Mouse (Mus musculus) inflammation-experienced regulatory T-cells, adult 6 months (primary cell): Measurements from ENCODE around the gene Tmc3. TPM values are rescaled to one million over a fixed set of nuclear protein-coding genes. Genes with fewer than 3 reads are reported as not detected.

Experiments
- ATAC-seq: one replicate; pipeline ENCODE4 v1.8.0; 2017
- polyA plus RNA-seq, 3 experiments: library from polyadenylated mRNA; unstranded; fragments of 100-300 nt; shearing (Covaris generic); gene quantifications; one replicate each; pipeline ENCODE4 v1.2.1; 2017

The Tmc3 gene
- polyA plus RNA-seq, 3 experiments from 2014 or later: 0.55 to 1.5 TPM; not detected in 1

GRCm38 (mm10) chr7:83637781-83638583 lies 53.3 kb downstream of the Tmc3 start:
- ATAC-seq: no peak

GRCm38 (mm10) chr7:83639084-83639483 lies 54.4 kb downstream of the Tmc3 start:
- ATAC-seq: peak; percentile 11

- no peak for ATAC-seq
These were observed 55.9 kb downstream of the Tmc3 start for GRCm38 (mm10) chr7:83640581-83640980.

- ATAC-seq: peak; percentile 2
These were observed 56.4 kb downstream of the Tmc3 start for GRCm38 (mm10) chr7:83641163-83641562.

DNA sequence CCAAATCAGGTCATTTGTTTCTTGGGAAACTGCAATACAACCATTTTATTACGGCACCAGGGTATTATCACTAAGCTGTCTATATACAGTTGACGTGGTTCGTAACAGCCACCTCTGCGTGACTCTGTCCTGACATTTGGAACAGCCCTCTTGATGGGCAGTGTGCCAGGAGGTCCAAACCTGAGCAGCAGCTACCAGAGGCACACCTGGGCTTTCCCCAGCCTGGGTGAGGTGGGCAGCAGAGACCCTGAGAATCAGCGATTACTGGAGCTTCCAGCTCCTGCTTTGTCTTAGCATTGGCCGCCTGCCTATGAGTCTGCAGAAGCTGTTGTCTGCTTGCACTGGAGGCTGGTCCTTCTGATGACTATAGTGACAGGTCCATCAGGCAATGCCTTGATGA lies 58.9 kb downstream of the Tmc3 start:
- ATAC-seq: no peak

DNA sequence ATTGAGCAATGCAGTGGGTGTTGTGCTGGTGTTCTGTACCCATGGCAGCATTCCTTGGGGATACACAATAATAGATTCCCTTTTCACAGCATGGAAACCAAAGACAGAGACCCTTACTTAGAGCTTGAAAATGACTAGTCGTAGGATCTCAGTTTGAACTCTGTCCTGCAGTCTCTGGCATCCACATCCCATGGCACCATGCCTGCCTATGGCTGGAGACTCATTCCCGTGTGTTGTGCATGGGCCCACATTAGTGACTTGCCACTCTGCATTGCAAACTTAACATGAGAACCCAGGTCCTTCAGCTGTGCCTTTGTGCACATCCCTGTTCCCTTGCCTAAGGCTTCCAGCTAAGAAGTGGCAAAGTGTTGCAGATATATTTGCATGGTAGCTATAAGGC lies 60.0 kb downstream of the Tmc3 start:
- no peak for ATAC-seq

GRCm38 (mm10) chr7:83645476-83645875 lies 60.7 kb downstream of the Tmc3 start:
- no peak for ATAC-seq

DNA sequence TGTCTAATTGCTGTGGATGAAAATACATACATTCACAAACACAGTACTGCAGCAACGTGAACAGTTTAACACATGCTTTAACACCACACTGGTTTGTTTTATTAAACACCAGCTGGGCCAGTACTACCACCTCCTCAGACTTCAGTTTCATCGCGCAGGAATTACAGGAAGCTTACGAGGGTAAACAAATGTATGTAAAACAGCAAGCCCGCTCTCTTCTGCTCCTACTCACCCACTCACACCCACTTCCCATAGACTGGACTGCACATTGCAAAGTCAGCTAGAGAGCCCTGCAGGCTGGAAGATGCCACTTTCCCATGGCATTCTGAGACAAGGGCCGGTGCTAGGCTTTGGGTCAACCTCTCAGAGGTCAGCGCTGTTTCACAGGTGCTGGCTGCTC lies 64.1 kb downstream of the Tmc3 start:
- ATAC-seq: peak; percentile 53

GRCm38 (mm10) chr7:83650638-83651037 lies 65.9 kb downstream of the Tmc3 start:
- no peak for ATAC-seq

DNA sequence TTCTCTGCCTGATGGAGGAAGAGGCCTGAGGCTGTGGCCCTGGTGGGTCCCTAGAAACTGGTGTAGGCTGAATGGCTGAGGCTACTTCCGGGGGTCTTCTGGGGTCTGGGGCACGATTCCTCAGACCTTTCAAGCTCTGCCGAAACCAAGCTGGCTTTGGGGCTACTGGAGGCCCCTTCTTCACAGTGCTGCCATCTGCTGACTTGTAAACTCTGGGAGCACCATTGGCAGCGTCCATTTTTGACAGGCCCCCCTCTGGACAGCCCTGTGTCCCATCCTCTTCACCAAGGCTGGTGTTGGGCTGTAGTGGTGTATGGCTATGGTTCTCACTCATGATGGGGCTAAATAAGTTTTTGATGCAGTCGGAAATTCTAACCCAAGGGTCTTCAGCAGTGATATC lies 67.8 kb downstream of the Tmc3 start:
- no peak for ATAC-seq

DNA sequence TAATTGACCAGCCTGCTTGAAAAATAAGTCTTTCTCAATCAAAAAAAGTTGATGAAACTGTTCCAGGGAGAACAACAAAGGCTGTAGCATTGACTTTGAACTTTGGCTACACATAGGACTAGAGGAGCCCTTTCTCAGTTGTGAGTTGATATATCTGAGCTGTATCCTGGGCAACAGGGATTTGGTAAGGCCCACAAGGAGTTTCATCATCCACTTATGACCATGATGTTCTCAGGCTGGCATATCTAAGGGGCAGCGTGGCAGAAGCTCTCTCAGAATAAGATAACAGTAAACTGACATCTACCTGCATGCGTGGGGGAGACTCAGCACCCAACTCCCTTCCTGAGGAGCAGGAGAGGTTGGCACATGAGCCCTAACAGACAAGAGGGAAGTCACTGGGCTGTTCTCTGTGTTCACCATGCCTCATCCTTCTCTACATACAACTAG lies 68.9 kb downstream of the Tmc3 start:
- ATAC-seq: no peak

DNA sequence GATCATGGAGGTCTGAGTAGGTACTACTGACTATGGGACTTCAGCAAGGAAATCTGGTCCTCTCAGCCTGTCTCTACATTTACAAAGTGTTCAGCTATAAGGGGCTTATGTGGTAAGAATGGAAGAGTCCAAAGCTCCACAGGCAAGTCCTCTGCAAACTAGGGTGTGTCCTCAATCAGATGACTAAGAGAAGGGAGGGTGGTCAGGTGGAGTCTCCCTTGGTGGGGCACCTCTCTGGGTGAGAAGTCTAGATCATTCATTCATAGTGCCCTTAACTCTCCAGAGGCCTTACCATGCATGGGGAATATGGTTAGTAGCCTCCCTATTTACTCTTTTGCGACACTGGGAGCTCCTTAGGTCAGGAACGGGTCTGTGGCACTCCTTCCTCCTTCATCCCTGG lies 69.5 kb downstream of the Tmc3 start:
- no peak for ATAC-seq

DNA sequence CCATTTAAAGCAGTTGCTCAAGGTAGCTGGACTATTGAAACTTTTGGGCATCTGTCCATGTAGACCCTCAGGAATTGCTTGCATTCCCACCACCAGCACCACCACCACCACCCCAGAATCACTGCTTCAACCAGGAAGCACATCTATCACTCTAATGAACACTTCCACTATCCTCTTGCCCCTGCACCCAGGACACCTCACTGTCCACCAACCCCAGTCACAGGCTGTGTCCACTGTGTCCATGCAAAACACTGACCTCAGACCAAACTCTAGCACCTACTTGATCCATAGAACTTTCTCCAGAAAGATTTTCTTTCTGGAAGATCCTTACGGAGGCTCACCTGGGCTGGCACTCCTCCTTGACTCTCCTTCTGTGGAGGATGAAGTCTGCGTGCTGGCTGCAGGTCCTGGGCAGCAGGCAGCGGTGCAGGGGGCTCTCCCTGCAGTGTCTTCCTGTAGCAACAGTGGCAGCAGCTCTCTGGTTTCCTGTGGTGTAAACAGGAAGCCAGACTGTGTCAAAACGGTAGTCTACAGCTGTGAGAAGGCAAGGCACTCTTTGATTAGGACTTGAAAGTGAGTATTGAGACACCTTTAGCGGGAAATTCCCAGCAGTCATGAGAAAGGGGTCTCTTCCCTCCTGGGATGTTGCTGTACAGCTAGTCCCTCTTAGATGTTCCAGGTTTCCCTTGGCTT lies 70.4 kb downstream of the Tmc3 start:
- ATAC-seq: peak; percentile 84

- ATAC-seq: no peak
These were observed 74.0 kb downstream of the Tmc3 start for GRCm38 (mm10) chr7:83658716-83659115.

DNA sequence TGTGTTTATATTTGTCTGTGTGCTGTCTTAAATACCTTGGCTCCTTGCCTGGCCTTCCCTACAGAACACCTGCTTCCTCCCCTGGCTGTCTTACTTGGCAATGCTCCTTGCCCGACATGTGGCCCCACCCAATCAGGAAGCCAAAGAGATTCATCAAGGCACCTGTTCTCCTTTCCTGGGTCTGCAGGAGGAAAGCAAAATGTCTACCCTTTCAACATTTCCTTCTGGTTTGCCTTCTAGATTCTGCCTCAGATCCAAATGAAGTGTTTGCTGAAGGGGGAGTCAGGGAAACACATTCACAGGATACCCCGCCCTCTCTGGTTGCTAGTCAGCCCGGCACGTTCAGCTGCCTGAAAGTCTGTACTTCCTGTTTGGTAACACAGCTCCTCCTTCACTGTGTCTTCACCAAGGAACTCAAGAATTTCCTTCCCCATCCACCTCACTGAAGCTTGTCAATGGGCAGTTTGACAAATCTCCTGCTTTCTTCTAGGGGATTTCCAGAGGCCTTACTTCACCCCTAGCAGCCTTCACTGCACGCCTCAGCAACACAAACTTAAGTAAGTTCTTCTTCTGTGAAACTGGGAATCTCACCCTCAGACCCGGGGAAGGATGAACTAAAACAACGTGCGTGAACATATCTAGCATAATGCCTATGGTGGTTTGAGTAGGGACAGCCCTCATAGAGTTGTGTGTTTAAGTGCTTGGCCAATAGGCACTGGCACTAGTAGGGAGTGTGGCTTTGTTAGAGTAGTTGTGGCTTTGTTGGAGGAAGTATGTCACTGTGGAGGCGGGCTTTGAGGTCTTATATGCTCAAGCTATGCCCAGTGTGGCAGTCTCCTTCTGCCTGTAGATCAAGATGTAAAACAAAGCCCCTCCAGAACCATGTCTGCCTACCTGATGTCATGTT lies 74.7 kb downstream of the Tmc3 start:
- peak; percentile 46 for ATAC-seq

DNA sequence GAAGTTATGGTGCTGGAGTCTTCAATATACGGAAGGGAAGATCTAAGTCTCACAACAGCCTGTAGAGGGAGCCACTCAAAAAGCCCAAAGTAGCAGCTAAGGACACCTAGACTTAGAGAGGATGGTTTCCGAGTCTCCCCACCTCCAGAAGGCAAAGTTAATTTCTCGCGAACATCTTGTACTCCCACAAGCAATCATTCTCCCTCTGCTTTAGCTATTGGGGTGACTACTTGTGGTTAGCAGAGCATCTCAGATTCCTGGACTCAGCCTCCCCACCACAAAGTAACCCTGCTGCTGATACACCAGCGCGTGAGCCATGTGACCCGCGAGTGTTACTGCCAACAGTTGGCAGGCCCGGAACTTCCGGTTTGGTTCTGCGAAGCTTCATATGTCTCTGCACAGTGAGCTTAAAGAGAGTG lies 75.6 kb downstream of the Tmc3 start:
- peak; percentile 80 for ATAC-seq

DNA sequence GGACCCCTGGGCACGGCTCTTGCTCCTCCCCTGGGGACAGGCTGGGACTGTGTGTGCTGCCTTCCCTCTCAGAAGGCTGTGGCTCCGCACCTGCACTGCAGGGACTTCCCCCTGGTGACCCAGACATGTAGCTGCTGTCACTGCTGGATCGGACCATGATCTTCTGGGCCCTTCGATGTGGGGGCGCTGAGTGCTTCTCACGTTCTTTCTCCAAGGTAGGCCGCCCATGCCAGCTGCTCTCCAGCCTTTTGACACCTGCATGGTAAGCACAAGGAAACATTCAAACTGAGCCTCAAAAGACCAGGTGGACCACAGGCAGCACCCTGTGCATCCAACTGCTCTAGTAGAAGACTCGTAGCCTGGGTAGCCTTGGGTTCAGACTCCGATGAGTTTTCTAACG lies 76.3 kb downstream of the Tmc3 start:
- ATAC-seq: peak; percentile 7

GRCm38 (mm10) chr7:83661763-83662162 lies 77.0 kb downstream of the Tmc3 start:
- ATAC-seq: no peak

- ATAC-seq: no peak
These were observed 78.1 kb downstream of the Tmc3 start for GRCm38 (mm10) chr7:83662711-83663375.

DNA sequence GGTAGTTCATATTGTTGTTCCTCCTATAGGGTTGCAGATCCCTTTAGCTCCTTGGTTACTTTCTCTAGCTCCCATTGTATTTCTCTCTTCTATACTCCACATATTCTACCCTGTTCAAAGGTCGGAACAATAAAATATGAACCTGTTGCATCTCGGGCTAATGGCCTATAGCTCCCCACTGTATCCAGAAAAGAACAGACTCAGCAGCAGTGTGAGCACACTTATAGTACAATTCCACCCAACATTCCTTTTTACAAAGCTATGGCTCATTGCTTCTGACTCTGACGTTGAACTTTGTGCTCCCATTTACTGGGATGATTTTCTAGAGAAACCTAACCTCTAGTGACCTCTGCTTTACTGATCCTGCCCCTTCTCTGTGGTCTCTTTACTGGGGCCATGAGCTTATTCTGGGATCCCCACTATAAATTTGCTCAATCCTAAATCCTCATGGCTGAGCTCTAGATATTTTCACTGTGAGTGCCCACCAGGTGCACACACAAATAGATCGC lies 81.4 kb downstream of the Tmc3 start:
- ATAC-seq: no peak

DNA sequence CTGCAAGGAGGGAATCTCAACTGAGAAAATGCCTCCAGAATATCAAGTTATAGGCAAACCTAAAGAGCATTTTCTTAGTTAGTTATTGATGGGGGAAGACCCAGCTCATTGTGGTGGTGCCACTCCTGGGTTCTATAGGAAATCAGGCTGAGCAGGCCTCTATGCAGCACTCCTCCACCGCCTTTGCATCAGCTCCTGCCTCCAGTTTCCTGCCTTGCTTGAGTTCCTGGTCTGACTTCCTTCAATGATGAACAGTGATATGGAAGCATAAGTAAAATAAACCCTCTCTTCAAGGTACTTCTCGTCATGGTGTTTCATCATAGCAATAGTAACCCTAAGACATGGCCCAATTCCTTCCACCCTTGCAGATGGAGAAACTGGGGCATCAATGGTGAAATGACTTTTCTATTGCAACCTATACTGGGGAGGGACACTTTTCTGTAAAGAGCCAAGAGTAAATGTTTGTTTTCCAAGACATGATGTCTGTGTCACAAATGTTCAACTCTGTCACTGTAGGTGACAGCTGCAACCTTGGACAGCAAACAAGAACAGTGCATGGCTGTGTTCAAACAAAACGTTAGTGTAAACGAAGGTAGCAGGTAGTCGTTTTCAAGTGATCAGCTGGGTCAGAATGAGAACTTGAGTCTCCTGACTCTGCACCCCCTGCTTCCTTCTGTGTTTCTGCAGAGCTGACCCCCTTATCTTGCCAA lies 83.4 kb downstream of the Tmc3 start:
- ATAC-seq: no peak

- no peak for ATAC-seq
These were observed 84.0 kb downstream of the Tmc3 start for GRCm38 (mm10) chr7:83668724-83669123.
